Mouse (Mus musculus) stomach, embryonic 15.5 days (tissue): ENCODE results near the gene D13Ertd608e. TPM values are rescaled to one million over a fixed set of nuclear protein-coding genes. Genes with fewer than 3 reads are reported as not detected.
"Not testable (repeated sequence)": the region's sequence is repeated elsewhere in the genome, so short reads cannot be mapped to it uniquely, and the experiment has no call there.

Experiments used
- ATAC-seq: fragments of 200-750 bp; cut with Nextera tagmentation; 2 replicates; pipeline ENCODE4 v1.8.0; 2017; ENCODE audit warnings: low read depth, moderate number of reproducible peaks, moderate TSS enrichment; ENCODE audit not compliant: insufficient read depth, low FRiP score
- H3K27ac ChIP-seq: fragments of 300-500 bp; sonication (generic); 2 replicates; pipeline ENCODE4 v1.5.1; 2015; ENCODE audit warnings: mild to moderate bottlenecking, inconsistent platforms
- H3K27me3 ChIP-seq: fragments of 300-500 bp; sonication (generic); replicated peaks from 2 replicates; pipeline ENCODE4 v1.6.1; 2015; ENCODE audit warnings: inconsistent platforms
- H3K36me3 ChIP-seq: fragments of 300-500 bp; sonication (generic); 2 replicates; pipeline ENCODE4 v1.6.1; 2015; ENCODE audit warnings: inconsistent platforms
- H3K4me1 ChIP-seq: fragments of 300-500 bp; sonication (generic); 2 replicates; pipeline ENCODE4 v1.6.1; 2015; ENCODE audit warnings: inconsistent platforms
- H3K4me2 ChIP-seq: fragments of 300-500 bp; sonication (generic); 2 replicates; pipeline ENCODE4 v1.6.1; 2015; ENCODE audit warnings: mild to moderate bottlenecking, inconsistent platforms
- H3K4me3 ChIP-seq: fragments of 300-500 bp; sonication (generic); replicated peaks from 2 replicates; pipeline ENCODE4 v1.5.1; 2015; ENCODE audit warnings: inconsistent platforms
- H3K9ac ChIP-seq: fragments of 300-500 bp; sonication (generic); 2 replicates; pipeline ENCODE4 v1.6.1; 2015; ENCODE audit warnings: inconsistent platforms
- H3K9me3 ChIP-seq: fragments of 300-500 bp; sonication (generic); 2 replicates; pipeline ENCODE4 v1.6.1; 2016; ENCODE audit warnings: inconsistent platforms
- WGBS: fragments of 180-500 bp; shearing (Covaris S2); methylation state at CpG from one replicate; pipeline ENCODE4 v1.1.7; 2015; 5-methylcytosine and 5-hydroxymethylcytosine counted together
- polyA plus RNA-seq: library from polyadenylated mRNA; unstranded; fragments of >200 nt; fragmentation: Nextera tagmentation; extraction: Ambion mirVana; gene quantifications from 2 replicates; pipeline ENCODE4 v1.2.1, GENCODE M21; 2015

The D13Ertd608e gene
- polyA plus RNA-seq, 1 experiment from 2014 or later, result not detected

- H3K9ac ChIP-seq, ATAC-seq, H3K4me2 ChIP-seq, H3K27me3 ChIP-seq, H3K27ac ChIP-seq, H3K4me1 ChIP-seq, H3K9me3 ChIP-seq, H3K36me3 ChIP-seq, H3K4me3 ChIP-seq: not testable (repeated sequence)
Observed at GRCm38 (mm10) chr13:119830116-119830515, 5.7 kb upstream of the D13Ertd608e start, which contains the start of gene AF067063. AF067063 (minus strand) TSS chr13:119830216.

DNA sequence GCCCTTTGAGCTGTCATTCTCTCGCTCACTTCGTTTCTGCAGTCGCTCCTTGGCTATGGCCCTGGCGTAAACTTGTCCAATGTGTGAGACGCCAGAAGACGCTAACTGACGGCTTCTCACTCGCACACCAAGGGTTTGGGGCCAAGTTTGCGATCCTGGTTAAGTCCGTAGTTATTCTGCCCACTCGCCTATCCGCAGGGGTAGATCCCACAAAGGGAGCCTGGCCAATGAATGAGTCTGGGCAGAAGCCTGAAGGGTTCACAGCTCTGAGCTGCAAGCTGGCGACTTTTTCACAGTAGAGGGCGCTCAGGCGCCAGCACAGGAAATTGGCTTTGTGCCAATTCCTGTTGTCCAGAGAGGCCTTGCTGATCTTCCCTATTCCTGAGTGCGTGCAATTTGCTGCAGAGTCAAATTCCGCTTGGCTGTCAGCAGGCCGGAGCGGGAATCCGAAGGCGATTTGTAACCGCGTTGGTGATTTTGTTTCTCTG lies 562 bp downstream of the D13Ertd608e start:
- not testable (repeated sequence) for H3K9ac ChIP-seq, H3K36me3 ChIP-seq, H3K27me3 ChIP-seq, H3K9me3 ChIP-seq, H3K27ac ChIP-seq, H3K4me1 ChIP-seq
- Histone ChIP-seq H3K4me3 (0 out of 2 replicates have a peak overlapping the region, but pooled peaks have one; percentile 19), H3K4me2 (peak overlapping the region; percentile 50)
- 11% methylated on average over 23 of the region's 23 CpGs for WGBS
- peak; percentile 60; the same call in 1 of the 2 replicates for ATAC-seq

GRCm38 (mm10) chr13:119837719-119838337 lies 2.0 kb downstream of the D13Ertd608e start:
- H3K9ac ChIP-seq, H3K36me3 ChIP-seq, ATAC-seq, H3K27me3 ChIP-seq, H3K4me2 ChIP-seq, H3K9me3 ChIP-seq, H3K4me1 ChIP-seq, H3K4me3 ChIP-seq, H3K27ac ChIP-seq: not testable (repeated sequence)
- 8% methylated on average over 14 of the region's 23 CpGs for WGBS

- H3K9ac ChIP-seq, H3K36me3 ChIP-seq, H3K27me3 ChIP-seq, H3K4me2 ChIP-seq, H3K4me1 ChIP-seq, H3K9me3 ChIP-seq, H3K4me3 ChIP-seq, H3K27ac ChIP-seq, ATAC-seq: not testable (repeated sequence)
- WGBS, result 19% methylated on average over 6 of the region's 6 CpGs
Observed at GRCm38 (mm10) chr13:119839982-119840381, 4.2 kb downstream of the D13Ertd608e start.

GRCm38 (mm10) chr13:119862399-119862798 lies 26.6 kb downstream of the D13Ertd608e start:
- H3K27me3 ChIP-seq, H3K9ac ChIP-seq, H3K9me3 ChIP-seq, H3K4me2 ChIP-seq, H3K36me3 ChIP-seq, H3K4me1 ChIP-seq, H3K27ac ChIP-seq, H3K4me3 ChIP-seq, ATAC-seq: not testable (repeated sequence)
- no CpG with 5 or more reads among the region's 6 CpGs for WGBS

DNA sequence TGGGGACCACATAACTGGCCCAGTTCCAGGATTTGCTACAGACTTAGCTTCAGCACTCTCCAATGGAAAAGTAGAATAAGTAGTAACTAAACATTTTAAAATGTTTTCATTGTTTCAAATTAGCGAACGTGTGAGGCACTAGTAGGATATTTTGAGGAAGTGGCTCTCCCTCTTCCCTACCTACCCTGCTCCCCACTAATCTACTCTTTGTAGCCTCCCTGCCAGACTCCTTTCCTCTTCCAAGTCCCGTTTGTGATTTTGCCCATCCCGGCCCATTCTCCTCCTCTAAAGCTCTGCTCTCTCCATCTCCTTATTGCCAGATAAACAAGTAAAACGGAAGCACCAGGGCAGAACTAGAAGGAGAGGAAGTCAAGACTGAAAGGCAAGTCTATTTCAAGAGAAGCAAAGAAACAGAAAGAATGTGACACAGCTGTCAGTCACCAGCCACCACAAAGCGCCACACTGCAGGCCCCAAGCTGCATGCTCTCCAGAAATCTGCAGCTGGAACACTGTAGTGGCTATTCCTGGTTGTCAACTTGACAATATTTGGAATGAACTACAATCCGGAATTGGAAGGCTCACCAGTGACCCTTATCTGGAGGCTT lies 28.7 kb downstream of the D13Ertd608e start:
- 64% methylated on average over 6 of the region's 7 CpGs for WGBS
- not testable (repeated sequence) for H3K4me3 ChIP-seq, H3K4me2 ChIP-seq, H3K27me3 ChIP-seq, H3K27ac ChIP-seq, H3K9me3 ChIP-seq, H3K36me3 ChIP-seq, ATAC-seq, H3K9ac ChIP-seq, H3K4me1 ChIP-seq

DNA sequence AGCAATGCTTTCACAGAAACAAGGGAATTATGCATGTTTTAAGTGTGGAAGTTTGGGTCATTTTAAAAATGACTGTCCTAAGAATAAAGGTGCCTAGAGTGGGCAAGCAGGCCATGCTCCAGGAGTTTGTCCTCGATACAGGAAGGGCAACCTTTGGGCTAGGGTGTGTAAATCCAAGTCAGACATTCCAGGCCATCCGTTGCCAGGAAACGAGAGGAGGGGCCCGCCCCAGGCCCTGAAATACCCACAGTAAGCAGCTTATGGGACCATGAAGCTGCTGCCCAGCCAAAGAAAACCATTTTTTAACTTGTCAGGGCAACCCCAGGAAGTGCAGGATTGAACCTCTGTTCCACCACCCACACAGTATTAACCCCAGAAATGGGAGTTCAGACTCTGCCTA lies 51.1 kb downstream of the D13Ertd608e start:
- H3K36me3 ChIP-seq, H3K9ac ChIP-seq, H3K4me2 ChIP-seq, H3K4me3 ChIP-seq, H3K4me1 ChIP-seq, H3K27me3 ChIP-seq, ATAC-seq, H3K9me3 ChIP-seq, H3K27ac ChIP-seq: not testable (repeated sequence)
- 40% methylated on average over 4 of the region's 4 CpGs for WGBS

GRCm38 (mm10) chr13:119894685-119895084 lies 58.9 kb downstream of the D13Ertd608e start, which contains the start of gene Tcstv1:
Tcstv1 (minus strand) TSS chr13:119894785.
- H3K4me2 ChIP-seq, H3K9me3 ChIP-seq, H3K9ac ChIP-seq, H3K36me3 ChIP-seq, H3K4me3 ChIP-seq, H3K4me1 ChIP-seq, H3K27ac ChIP-seq, H3K27me3 ChIP-seq, ATAC-seq: not testable (repeated sequence)
- WGBS, result 69% methylated on average over 3 of the region's 3 CpGs

Other genes with a start within 250 kb of the D13Ertd608e start
- 0.10 and 0.13 TPM in 2 replicates for gene Ccl28, start 212.2 kb upstream of the D13Ertd608e start, polyA plus RNA-seq
- 183 and 196 TPM in 2 replicates for gene Hmgcs1, start 145.6 kb upstream of the D13Ertd608e start, polyA plus RNA-seq
- 0.67 and 0.71 TPM in 2 replicates for gene Nim1k, start 80.1 kb upstream of the D13Ertd608e start, polyA plus RNA-seq
- 32.4 TPM in 2 replicates for gene Zfp131, start 45.1 kb upstream of the D13Ertd608e start, polyA plus RNA-seq
- not detected in 2 replicates for gene AF067063, start 5.8 kb upstream of the D13Ertd608e start, polyA plus RNA-seq
- gene Tcstv1, start 58.8 kb downstream of the D13Ertd608e start, polyA plus RNA-seq, result not detected in 2 replicates
- not detected in 2 replicates for gene Gm21761, start 93.3 kb downstream of the D13Ertd608e start, polyA plus RNA-seq
- gene B020031M17Rik, start 114.8 kb downstream of the D13Ertd608e start, polyA plus RNA-seq, result not detected in 2 replicates
- not detected in 2 replicates for gene Gm36079, start 191.0 kb downstream of the D13Ertd608e start, polyA plus RNA-seq
- 0.18 TPM in 1 of 2 replicates, not detected in the other for gene Gm21188, start 216.2 kb downstream of the D13Ertd608e start, polyA plus RNA-seq